Mouse (Mus musculus) frontal cortex, postnatal 25 days (tissue): ENCODE measurements around the gene Slc2a1.

Experiments used
- DNase-seq, 2 experiments: peaks; one replicate each; pipeline ENCODE4 v3.0.0; 2022; ENCODE audit warnings: low spot score in 2 of 2

The Slc2a1 gene

GRCm38 (mm10) chr4:119108495-119109408 lies at the start of gene Slc2a1:
Slc2a1 (plus strand) TSS chr4:119108711.
- peak; percentile 67 to 78 for DNase-seq

GRCm38 (mm10) chr4:119066791-119067190 lies 41.7 kb upstream of the Slc2a1 start:
- no peak for DNase-seq

- no peak for DNase-seq
These were observed 41.3 kb upstream of the Slc2a1 start for GRCm38 (mm10) chr4:119067204-119067603.

- no peak for DNase-seq
These were observed 39.6 kb upstream of the Slc2a1 start for GRCm38 (mm10) chr4:119068918-119069317.

GRCm38 (mm10) chr4:119070181-119070580 lies 38.3 kb upstream of the Slc2a1 start:
- no peak for DNase-seq

- DNase-seq = no peak
These were observed 37.4 kb upstream of the Slc2a1 start for GRCm38 (mm10) chr4:119070959-119071647.

GRCm38 (mm10) chr4:119071648-119072362 lies 36.7 kb upstream of the Slc2a1 start:
- DNase-seq = no peak

GRCm38 (mm10) chr4:119072363-119072940 lies 36.1 kb upstream of the Slc2a1 start:
- no peak for DNase-seq

GRCm38 (mm10) chr4:119072941-119073451 lies 35.5 kb upstream of the Slc2a1 start:
- DNase-seq = no peak

GRCm38 (mm10) chr4:119073626-119074025 lies 34.9 kb upstream of the Slc2a1 start:
- DNase-seq = no peak

GRCm38 (mm10) chr4:119074596-119074995 lies 33.9 kb upstream of the Slc2a1 start:
- no peak for DNase-seq

GRCm38 (mm10) chr4:119075273-119075672 lies 33.2 kb upstream of the Slc2a1 start:
- DNase-seq = no peak

- DNase-seq = no peak
These were observed 32.2 kb upstream of the Slc2a1 start for GRCm38 (mm10) chr4:119076336-119076735.

- DNase-seq = no peak
These were observed 31.3 kb upstream of the Slc2a1 start for GRCm38 (mm10) chr4:119077084-119077682.

- no peak for DNase-seq
These were observed 28.6 kb upstream of the Slc2a1 start for GRCm38 (mm10) chr4:119079928-119080327.

- DNase-seq = no peak
These were observed 25.7 kb upstream of the Slc2a1 start for GRCm38 (mm10) chr4:119082740-119083231.

GRCm38 (mm10) chr4:119088424-119088823 lies 20.1 kb upstream of the Slc2a1 start:
- DNase-seq = no peak

GRCm38 (mm10) chr4:119093890-119094289 lies 14.6 kb upstream of the Slc2a1 start:
- DNase-seq = no peak

GRCm38 (mm10) chr4:119094987-119095386 lies 13.5 kb upstream of the Slc2a1 start:
- DNase-seq = no peak

GRCm38 (mm10) chr4:119096401-119096800 lies 12.1 kb upstream of the Slc2a1 start:
- DNase-seq = no peak

- DNase-seq = no peak
These were observed 11.1 kb upstream of the Slc2a1 start for GRCm38 (mm10) chr4:119097421-119097820.
